Mouse (Mus musculus) heart, postnatal 36 days (tissue): ENCODE data around the gene Nppb. TPM values are rescaled to one million over a fixed set of nuclear protein-coding genes. Genes with fewer than 3 reads are reported as not detected.

Experiments used
- DNase-seq, 2 experiments: peaks; one replicate each; pipeline ENCODE4 v3.0.0; 2021 to 2022
- intact Hi-C: fragments of 180-260 bp; cut with DNase I; formaldehyde crosslinking; loops from one replicate; pipeline ENCODE4 v1.15.1; 2025
- total RNA-seq, 2 experiments: library from RNA; stranded (reverse); gene quantifications; 2 replicates each; pipeline ENCODE4 v1.2.3; 2021

Gene Nppb
- total RNA-seq, 2 experiments from 2014 or later, result 93.0 to 227 TPM

GRCm38 (mm10) chr4:148033858-148034410, 48.3 kb downstream of the Nppb start:
- no peak for DNase-seq
- intact Hi-C loops, result no loop called here

GRCm38 (mm10) chr4:148035440-148035839, 49.9 kb downstream of the Nppb start:
- intact Hi-C loops, result no loop called here
- no peak for DNase-seq

Other genes starting within 250 kb of the Nppb start
- 1 to 10 TPM; 2.4 to 2.7 TPM for gene Zfp984, start 176.0 kb upstream of the Nppb start, total RNA-seq
- gene Zfp933, start 137.4 kb upstream of the Nppb start, total RNA-seq, result 10 to 100 TPM; 10.5 to 13.3 TPM
- gene Miip, start 117.0 kb upstream of the Nppb start, total RNA-seq, result 1 to 10 TPM; 7.6 to 8.6 TPM
- 10 to 100 TPM; 16.1 to 18.3 TPM for gene Fv1, start 116.8 kb upstream of the Nppb start, total RNA-seq
- 100 to 1,000 TPM; 670 to 699 TPM for gene Mfn2, start 81.1 kb upstream of the Nppb start, total RNA-seq
- 10 to 100 TPM; 71.3 to 89.9 TPM for gene Plod1, start 49.0 kb upstream of the Nppb start, total RNA-seq
- 10 to 100 TPM; 37.2 to 41.2 TPM for gene 2510039O18Rik, start 44.9 kb upstream of the Nppb start, total RNA-seq
- gene Nppa, start 14.9 kb downstream of the Nppb start, total RNA-seq, result 1,000 to 10,000 TPM; 1,742 to 1,804 TPM
- gene Clcn6, start 53.0 kb downstream of the Nppb start, total RNA-seq, result 1 to 10 TPM; 8.0 to 9.3 TPM
- 10 to 100 TPM in 1 of 2 experiments, 1 to 10 TPM in 1; 9.2 to 13.1 TPM for gene Mthfr, start 53.3 kb downstream of the Nppb start, total RNA-seq
- gene Agtrap, start 102.2 kb downstream of the Nppb start, total RNA-seq, result 10 to 100 TPM; 45.1 to 49.3 TPM
- 10 to 100 TPM; 10.6 to 11.9 TPM for gene Mad2l2, start 144.6 kb downstream of the Nppb start, total RNA-seq
- gene Draxin, start 144.9 kb downstream of the Nppb start, total RNA-seq, result under 1 TPM; 0.05 to 0.11 TPM
- gene Fbxo6, start 166.4 kb downstream of the Nppb start, total RNA-seq, result 10 to 100 TPM; 38.9 to 40.3 TPM
- 10 to 100 TPM; 18.2 to 18.8 TPM for gene Fbxo44, start 174.7 kb downstream of the Nppb start, total RNA-seq
- under 1 TPM in 1 of 2 experiments, not detected in 1; 0.19 TPM for gene Fbxo2, start 174.8 kb downstream of the Nppb start, total RNA-seq